Mouse (Mus musculus) thymus, adult 18-20 months (tissue): ENCODE measurements around the gene 4930412O13Rik.

Experiments
- DNase-seq, 2 experiments: peaks; one replicate each; pipeline ENCODE4 v3.0.0; 2022; ENCODE audit warnings: mixed read lengths in 2 of 2

The 4930412O13Rik gene

GRCm38 (mm10) chr2:9903854-9904560 is 23.0 kb downstream of the 4930412O13Rik start:
- DNase-seq = no peak

- DNase-seq = no peak
These were observed 24.9 kb downstream of the 4930412O13Rik start for GRCm38 (mm10) chr2:9905995-9906394.

DNA sequence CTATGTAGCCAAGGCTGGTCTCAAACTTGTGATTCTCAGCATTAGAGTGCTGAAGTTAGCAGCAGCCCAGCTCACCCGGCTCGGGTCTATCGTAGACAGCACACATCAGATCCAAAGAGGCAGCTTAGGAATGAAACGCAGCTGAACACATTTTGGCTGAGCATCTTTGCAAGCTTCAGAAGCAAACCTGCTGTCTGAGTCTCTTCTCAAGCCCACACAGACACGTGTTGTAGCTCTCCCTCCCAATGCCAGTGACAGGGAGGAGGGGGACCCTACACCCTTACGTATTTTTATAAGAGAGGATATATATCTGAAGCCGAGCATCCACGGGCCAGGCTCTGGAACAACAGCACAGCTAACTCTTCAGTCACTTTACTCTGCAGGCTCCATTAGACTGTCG is 36.5 kb downstream of the 4930412O13Rik start:
- DNase-seq = no peak

GRCm38 (mm10) chr2:9918691-9919471 is 37.8 kb downstream of the 4930412O13Rik start:
- no peak for DNase-seq

DNA sequence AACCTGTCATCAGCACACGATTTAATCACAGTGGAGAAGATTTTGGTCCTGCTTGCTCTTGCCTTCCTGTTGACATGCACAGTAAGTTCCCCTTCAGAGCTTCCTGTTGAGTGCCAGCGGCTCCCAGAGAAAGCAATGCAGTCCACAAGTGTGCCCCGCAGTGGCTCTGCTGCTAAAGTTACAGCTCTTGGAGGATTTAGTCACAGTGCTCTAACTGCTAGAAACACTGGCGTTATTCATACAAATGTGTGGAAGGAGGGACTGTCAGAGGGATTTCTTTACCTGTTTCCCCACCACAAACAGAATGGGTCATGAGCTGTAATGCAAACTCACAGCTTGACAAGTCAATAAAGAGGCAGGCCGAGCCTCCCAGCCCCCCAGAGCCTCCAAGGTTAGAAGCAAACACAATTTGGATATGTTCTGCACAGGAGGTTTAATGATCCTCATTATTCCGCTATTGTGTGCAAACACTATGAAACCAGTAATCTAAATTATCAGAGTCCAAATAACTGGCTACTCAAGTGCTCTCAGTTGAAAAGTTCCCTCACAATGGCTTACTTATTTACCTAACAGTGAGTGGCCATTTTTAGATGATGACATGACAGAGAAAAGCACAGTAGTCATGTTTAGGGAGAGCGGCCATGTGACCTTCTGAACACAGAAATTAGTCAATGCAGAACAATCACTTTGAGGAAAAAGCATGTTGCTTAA is 45.3 kb downstream of the 4930412O13Rik start:
- no peak for DNase-seq

GRCm38 (mm10) chr2:9926905-9927283 is 45.8 kb downstream of the 4930412O13Rik start:
- DNase-seq = no peak
